In the genomic region with DNA sequence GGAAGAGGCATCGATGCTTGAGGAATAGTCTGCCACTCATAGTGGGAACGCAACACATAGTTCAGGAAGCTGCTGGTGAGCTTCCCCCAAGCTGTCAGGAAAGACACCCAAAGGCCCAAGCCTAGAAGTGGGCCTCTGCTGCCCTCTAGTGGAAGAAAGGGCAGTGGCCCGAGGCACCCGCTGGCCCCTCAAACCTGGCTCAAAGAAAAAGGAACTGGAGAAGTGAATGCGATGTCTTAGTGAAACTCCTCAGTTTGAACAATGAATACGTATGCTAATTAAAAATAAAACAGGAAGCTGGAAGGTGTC, we compare ENCODE assay signal across 8 mouse cellular contexts. TPM values are rescaled to one million over a fixed set of nuclear protein-coding genes. Genes with fewer than 3 reads are reported as not detected.
DNase-seq lines count a peak whose midpoint lies in the region; ATAC-seq lines count a peak whose summit lies in the region.

No protein-coding gene starts in this region.

- H3K4me3 ChIP-seq in hindbrain, embryonic 11.5 days (ENCODE audit: low read depth, low read length), result no peak overlapping the region

- 7% methylated on average over 6 of the region's 6 CpGs for WGBS in hindbrain, embryonic 11.5 days

- no peaks in the 10 kb centered on the region for H3K36me3 ChIP-seq in hindbrain, embryonic 11.5 days (ENCODE audit: control insufficient read depth, insufficient read depth, low read length)

- no peak overlapping the region for H3K27ac ChIP-seq in hindbrain, embryonic 11.5 days (ENCODE audit: low read depth, low read length)

- no peak overlapping the region for H3K9ac ChIP-seq in hindbrain, embryonic 11.5 days (ENCODE audit: low read depth, low read length)

- peak; percentile 62 for DNase-seq in Muller cell, postnatal 12 days (ENCODE audit: inconsistent ontology term)
- peak; percentile 79 for DNase-seq in cerebellum, adult 8-10 months
- peak; percentile 91 for DNase-seq in hindbrain, embryonic 11.5 days (ENCODE audit: low spot score)
- DNase-seq in layer of hippocampus, postnatal 36 days, result peak; percentile 83 to 86
- DNase-seq in right cerebral cortex, adult 18-20 months, result peak; percentile 86
- peak; percentile 74 for DNase-seq in urinary bladder, adult 2 months (ENCODE audit: low spot score)

- ATAC-seq in frontal cortex, adult (ENCODE audit: low TSS enrichment), result peak; percentile 79
- no peak for ATAC-seq in hindbrain, embryonic 11.5 days (ENCODE audit: low FRiP score)
- ATAC-seq in megakaryocyte, adult 5-6 weeks (ENCODE audit: poor library complexity, severe bottlenecking), result peak; percentile 74

- H3K9me3 ChIP-seq in hindbrain, embryonic 11.5 days (ENCODE audit: control insufficient read depth, low read length), result no peaks in the 10 kb centered on the region

- H3K4me2 ChIP-seq in hindbrain, embryonic 11.5 days (replicated peaks; ENCODE audit: low read depth, low read length), result no peak overlapping the region

- H3K27me3 ChIP-seq in hindbrain, embryonic 11.5 days (ENCODE audit: control insufficient read depth, insufficient read depth, low read length), result peaks cover 11% of the 10 kb centered on the region; the same call in 1 of the 2 replicates

- H3K4me1 ChIP-seq in hindbrain, embryonic 11.5 days (replicated peaks; ENCODE audit: control insufficient read depth, insufficient read depth, low read length), result 0 out of 2 replicates have a peak, but pooled peaks cover 3% of the 10 kb centered on the region

RNA-seq across cellular contexts. Expression of gene Armc12, which starts 2.6 kb away (rescaled TPM):
- not detected in 2 replicates for polyA plus RNA-seq in hindbrain, embryonic 11.5 days (2014; fragmentation: Nextera tagmentation; extraction: Ambion mirVana)
- total RNA-seq in layer of hippocampus, postnatal 36 days (2021), result not detected
- total RNA-seq in megakaryocyte, adult 5-6 weeks (2015), result 0.16 TPM in 1 of 2 replicates, not detected in the other
- total RNA-seq in megakaryocyte, adult 5-6 weeks (2017), result not detected in 2 replicates
- not detected in 2 replicates for polyA plus RNA-seq in urinary bladder, adult 2 months (2012; rRNA removed)

RNA-seq across cellular contexts. Expression of gene Fkbp5, which starts 10.7 kb away (rescaled TPM):
- 11.9 and 12.1 TPM in 2 replicates for polyA plus RNA-seq in hindbrain, embryonic 11.5 days (2014; fragmentation: Nextera tagmentation; extraction: Ambion mirVana)
- total RNA-seq in layer of hippocampus, postnatal 36 days (2021), result 10 to 100 TPM; 67.0 to 92.3 TPM
- 12.8 and 17.9 TPM in 2 replicates for total RNA-seq in megakaryocyte, adult 5-6 weeks (2015)
- 25.9 and 26.8 TPM in 2 replicates for total RNA-seq in megakaryocyte, adult 5-6 weeks (2017)
- 13.5 and 22.6 TPM in 2 replicates for polyA plus RNA-seq in urinary bladder, adult 2 months (2012; rRNA removed)

RNA-seq across cellular contexts. Expression of gene Clpsl2, which starts 21.2 kb away (rescaled TPM):
- not detected in 2 replicates for polyA plus RNA-seq in hindbrain, embryonic 11.5 days (2014; fragmentation: Nextera tagmentation; extraction: Ambion mirVana)
- not detected for total RNA-seq in layer of hippocampus, postnatal 36 days (2021)
- not detected in 2 replicates for total RNA-seq in megakaryocyte, adult 5-6 weeks (2015)
- total RNA-seq in megakaryocyte, adult 5-6 weeks (2017), result not detected in 2 replicates
- not detected in 2 replicates for polyA plus RNA-seq in urinary bladder, adult 2 months (2012; rRNA removed)

RNA-seq across cellular contexts. Expression of gene Clps, which starts 32.6 kb away (rescaled TPM):
- polyA plus RNA-seq in hindbrain, embryonic 11.5 days (2014; fragmentation: Nextera tagmentation; extraction: Ambion mirVana), result not detected in 2 replicates
- not detected for total RNA-seq in layer of hippocampus, postnatal 36 days (2021)
- total RNA-seq in megakaryocyte, adult 5-6 weeks (2015), result not detected in 2 replicates
- total RNA-seq in megakaryocyte, adult 5-6 weeks (2017), result not detected in 2 replicates
- polyA plus RNA-seq in urinary bladder, adult 2 months (2012; rRNA removed), result 0.32 and 0.46 TPM in 2 replicates

RNA-seq across cellular contexts. Expression of gene Lhfpl5, which starts 47.4 kb away (rescaled TPM):
- 2.0 and 2.2 TPM in 2 replicates for polyA plus RNA-seq in hindbrain, embryonic 11.5 days (2014; fragmentation: Nextera tagmentation; extraction: Ambion mirVana)
- 1 to 10 TPM; 3.6 to 4.0 TPM for total RNA-seq in layer of hippocampus, postnatal 36 days (2021)
- total RNA-seq in megakaryocyte, adult 5-6 weeks (2015), result not detected in 2 replicates
- not detected in 2 replicates for total RNA-seq in megakaryocyte, adult 5-6 weeks (2017)
- 0.12 and 0.18 TPM in 2 replicates for polyA plus RNA-seq in urinary bladder, adult 2 months (2012; rRNA removed)
